Mouse (Mus musculus): ENCODE results near the gene Tm9sf1. TPM values are rescaled to one million over a fixed set of nuclear protein-coding genes. Genes with fewer than 3 reads are reported as not detected.
A peak's percentile ranks its signal among the peaks of the same experiment; 100 is the strongest.

The Tm9sf1 gene
- polyA plus RNA-seq, 1 experiment, result 110 TPM

DNA sequence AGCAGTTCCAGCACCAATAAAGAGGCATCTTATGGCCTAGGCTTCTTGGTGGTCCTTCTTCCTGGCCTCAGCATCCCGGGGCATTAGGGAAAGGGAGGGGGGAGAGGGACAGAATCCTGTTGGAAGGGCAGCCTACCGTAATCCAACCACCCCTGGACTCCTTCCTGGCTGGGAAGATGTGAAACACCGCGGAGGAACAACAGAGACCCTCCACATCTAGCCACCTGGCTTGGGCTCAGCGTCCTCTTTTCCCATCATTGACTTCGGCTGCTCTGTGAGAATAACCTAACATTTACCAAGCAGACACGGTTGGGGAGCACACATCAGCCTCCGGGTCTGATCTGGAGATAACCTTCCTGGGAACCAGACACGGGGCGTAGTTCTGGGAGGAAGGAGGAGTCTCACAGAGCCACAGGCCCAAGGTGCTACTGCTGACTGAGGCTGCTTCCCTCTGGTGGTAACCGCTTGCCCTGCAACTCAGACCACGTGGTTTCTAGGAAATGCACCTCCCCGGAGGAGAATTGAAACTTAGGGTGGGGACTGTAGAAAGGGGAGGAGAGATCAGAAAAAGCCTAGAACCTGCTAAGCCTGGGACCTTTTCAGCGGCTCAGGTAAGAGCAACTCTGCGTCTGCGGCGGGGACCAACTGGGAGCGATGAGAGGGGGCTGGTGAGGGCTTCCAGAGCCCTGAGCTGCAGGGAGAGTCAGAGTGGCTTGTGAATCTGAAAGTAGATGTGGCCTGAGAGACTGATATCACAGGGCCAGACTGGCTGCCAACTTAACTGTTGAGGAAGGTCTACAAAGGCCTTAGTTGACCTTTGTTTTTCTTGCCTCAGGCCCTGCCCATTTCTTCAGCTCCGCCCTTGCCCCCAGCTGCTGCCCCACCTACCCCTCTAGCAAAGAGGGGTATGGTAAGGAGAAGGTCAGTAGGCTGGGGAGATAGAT is 39.7 kb downstream of the Tm9sf1 start:
- 6% methylated on average over 19 of the region's 19 CpGs for WGBS
- TF ChIP-seq CTCF (conservative IDR thresholded peaks at IDR 0.05; ENCODE audit: insufficient read depth, insufficient read length, low read depth, low read length) (peak; percentile 95), POLR2A (IDR thresholded peaks at IDR 0.05; ENCODE audit: low read depth, low read length) (peak; percentile 40)
- Histone ChIP-seq H3K4me1 (ENCODE audit: control insufficient read depth, insufficient read depth, low read length) (peaks cover 6% of the 10 kb centered on the region; the same call in 1 of the 2 replicates), H3K27ac (ENCODE audit: insufficient read depth, low read depth, low read length) (peak overlapping the region; percentile 97), H3K4me3 (ENCODE audit: insufficient read depth, low read depth, low read length) (peak overlapping the region; percentile 68), H3K36me3 (ENCODE audit: control insufficient read depth, insufficient read depth, low read length) (peaks cover 10% of the 10 kb centered on the region), H3K27me3 (replicated peaks; ENCODE audit: control insufficient read depth, insufficient read depth, low read length) (no peaks in the 10 kb centered on the region)
- DNase-seq, result peak; percentile 98

DNA sequence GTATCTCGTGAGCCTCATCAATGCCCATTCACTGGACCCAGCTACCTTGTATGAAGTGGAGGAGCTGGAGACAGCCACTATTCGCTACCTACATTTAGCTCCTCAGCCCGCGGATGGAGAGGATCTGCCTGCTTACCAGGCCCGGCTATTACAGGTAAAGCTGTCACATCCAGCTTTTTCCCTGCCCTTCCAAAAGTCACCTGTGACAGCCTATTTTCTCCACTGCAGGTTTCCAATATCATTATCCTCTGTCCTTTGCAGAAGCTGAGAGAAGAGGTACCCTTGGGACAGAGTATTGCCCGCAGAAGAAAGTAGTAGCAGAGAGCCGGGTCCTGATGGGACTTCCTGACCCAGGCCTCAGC is 40.4 kb downstream of the Tm9sf1 start, which contains the start of gene Irf9:
Gene Irf9, plus strand, starts transcription at position 301 of the 362 bp plus-strand sequence.
- H3K27ac ChIP-seq (ENCODE audit: insufficient read depth, low read depth, low read length), result peak within 1 kb of the TSS; percentile 97
- TF ChIP-seq CTCF (conservative IDR thresholded peaks at IDR 0.05; ENCODE audit: insufficient read depth, insufficient read length, low read depth, low read length), result no peak
- no peak for TF ChIP-seq POLR2A (IDR thresholded peaks at IDR 0.05; ENCODE audit: low read depth, low read length)
- H3K27me3 ChIP-seq (replicated peaks; ENCODE audit: control insufficient read depth, insufficient read depth, low read length), result no peaks in the 10 kb centered on the region
- DNase-seq, result no peak
- WGBS, result 62% methylated on average over 7 of the region's 7 CpGs
- peak within 1 kb of the TSS; percentile 68 for H3K4me3 ChIP-seq (ENCODE audit: insufficient read depth, low read depth, low read length)
- H3K4me1 ChIP-seq (ENCODE audit: control insufficient read depth, insufficient read depth, low read length), result peaks cover 6% of the 10 kb centered on the region; the same call in 1 of the 2 replicates
- peaks cover 4% of the 10 kb centered on the region; the same call in 1 of the 2 replicates for H3K36me3 ChIP-seq (ENCODE audit: control insufficient read depth, insufficient read depth, low read length)

DNA sequence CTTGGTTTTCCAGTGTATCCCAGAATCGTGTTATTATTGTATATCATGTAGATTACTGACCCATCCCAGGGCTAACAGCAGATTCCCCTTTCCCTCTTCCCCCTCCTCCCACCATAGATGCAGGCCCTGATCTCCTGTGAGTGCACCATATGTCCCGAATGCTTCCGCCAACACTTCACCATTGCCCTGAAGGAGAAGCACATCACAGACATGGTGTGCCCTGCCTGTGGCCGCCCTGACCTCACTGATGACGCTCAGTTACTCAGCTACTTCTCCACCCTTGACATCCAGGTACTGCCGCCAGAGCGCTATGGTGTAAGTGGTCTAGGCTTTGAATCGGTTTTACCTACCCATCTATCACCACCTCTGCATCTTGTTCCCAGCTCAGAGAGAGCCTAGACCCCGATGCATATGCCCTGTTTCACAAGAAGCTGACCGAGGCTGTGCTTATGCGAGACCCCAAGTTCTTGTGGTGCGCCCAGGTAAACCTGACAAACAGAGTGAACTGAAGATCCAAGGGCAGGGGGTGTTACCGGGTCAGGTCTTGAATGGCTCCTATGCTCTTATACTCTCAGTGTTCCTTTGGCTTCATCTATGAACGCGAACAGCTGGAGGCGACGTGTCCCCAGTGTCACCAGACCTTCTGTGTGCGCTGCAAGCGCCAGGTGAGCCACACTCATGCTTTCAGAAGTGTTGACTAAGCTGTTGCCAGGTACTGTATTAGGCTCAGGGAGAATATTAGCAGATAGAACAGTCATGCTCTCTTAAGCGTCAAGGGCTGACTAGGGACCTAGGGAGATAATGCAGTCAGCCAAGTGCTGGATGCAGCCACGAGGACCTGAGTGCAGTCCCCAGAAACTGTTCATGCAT is 44.9 kb downstream of the Tm9sf1 start:
- WGBS, result 91% methylated on average over 21 of the region's 21 CpGs
- peaks cover 10% of the 10 kb centered on the region for H3K36me3 ChIP-seq (ENCODE audit: control insufficient read depth, insufficient read depth, low read length)
- DNase-seq, result no peak
- no peak overlapping the region for H3K27ac ChIP-seq (ENCODE audit: insufficient read depth, low read depth, low read length)
- H3K4me1 ChIP-seq (ENCODE audit: control insufficient read depth, insufficient read depth, low read length), result 0 out of 2 replicates have a peak, but pooled peaks cover 3% of the 10 kb centered on the region
- H3K27me3 ChIP-seq (replicated peaks; ENCODE audit: control insufficient read depth, insufficient read depth, low read length), result no peaks in the 10 kb centered on the region
- TF ChIP-seq CTCF (conservative IDR thresholded peaks at IDR 0.05; ENCODE audit: insufficient read depth, insufficient read length, low read depth, low read length), result no peak
- TF ChIP-seq POLR2A (IDR thresholded peaks at IDR 0.05; ENCODE audit: low read depth, low read length), result no peak
- H3K4me3 ChIP-seq (ENCODE audit: insufficient read depth, low read depth, low read length), result no peak overlapping the region

DNA sequence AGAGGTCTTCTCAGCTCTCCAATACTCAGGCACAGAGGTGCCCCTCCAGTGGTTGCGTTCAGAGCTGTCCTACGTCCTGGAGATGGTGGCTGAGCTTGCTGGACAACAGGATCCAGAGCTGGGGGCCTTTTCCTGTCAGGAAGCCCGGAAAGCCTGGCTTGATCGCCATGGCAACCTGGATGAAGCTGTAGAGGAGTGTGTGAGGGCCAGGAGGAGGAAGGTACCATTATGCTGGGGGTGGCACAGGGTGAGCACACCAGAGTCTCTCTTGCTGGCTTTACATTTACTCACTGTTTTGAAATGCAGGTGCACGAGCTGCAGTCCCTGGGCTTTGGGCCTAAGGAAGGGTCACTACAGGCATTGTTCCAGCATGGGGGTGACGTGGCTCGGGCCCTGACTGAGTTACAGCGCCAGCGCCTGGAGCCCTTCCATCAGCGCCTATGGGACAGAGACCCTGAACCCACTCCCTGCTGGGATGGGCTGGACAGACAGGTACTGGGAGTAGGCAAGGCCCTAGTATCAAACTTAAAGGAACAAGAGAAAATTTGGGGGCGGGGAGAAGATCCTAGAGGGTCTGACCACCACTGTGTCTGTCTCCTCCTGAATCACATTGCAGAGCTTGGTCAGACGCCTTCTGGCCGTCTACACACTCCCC is 47.4 kb downstream of the Tm9sf1 start:
- H3K36me3 ChIP-seq (ENCODE audit: control insufficient read depth, insufficient read depth, low read length), result peaks cover 9% of the 10 kb centered on the region
- DNase-seq, result peak; percentile 28
- WGBS, result 84% methylated on average over 13 of the region's 13 CpGs

GRCm38 (mm10) chr14:55592226-55592625 is 51.4 kb downstream of the Tm9sf1 start:
- H3K4me1 ChIP-seq (ENCODE audit: control insufficient read depth, insufficient read depth, low read length), result no peaks in the 10 kb centered on the region
- 1% methylated on average over 16 of the region's 16 CpGs for WGBS
- H3K36me3 ChIP-seq (ENCODE audit: control insufficient read depth, insufficient read depth, low read length), result peaks cover 9% of the 10 kb centered on the region
- H3K27ac ChIP-seq (ENCODE audit: insufficient read depth, low read depth, low read length), result peak overlapping the region; percentile 96
- no peak for DNase-seq
- H3K27me3 ChIP-seq (replicated peaks; ENCODE audit: control insufficient read depth, insufficient read depth, low read length), result no peaks in the 10 kb centered on the region
- no peak for TF ChIP-seq CTCF (conservative IDR thresholded peaks at IDR 0.05; ENCODE audit: insufficient read depth, insufficient read length, low read depth, low read length)
- TF ChIP-seq POLR2A (IDR thresholded peaks at IDR 0.05; ENCODE audit: low read depth, low read length), result no peak
- H3K4me3 ChIP-seq (ENCODE audit: insufficient read depth, low read depth, low read length), result peak overlapping the region; percentile 89

More for the DNA sequence above, 47.4 kb downstream of the Tm9sf1 start:
- no peak for TF ChIP-seq POLR2A (IDR thresholded peaks at IDR 0.05; ENCODE audit: low read depth, low read length)
- no peak for TF ChIP-seq CTCF (conservative IDR thresholded peaks at IDR 0.05; ENCODE audit: insufficient read depth, insufficient read length, low read depth, low read length)
- Histone ChIP-seq H3K27me3 (replicated peaks; ENCODE audit: control insufficient read depth, insufficient read depth, low read length) (no peaks in the 10 kb centered on the region), H3K4me3 (ENCODE audit: insufficient read depth, low read depth, low read length) (no peak overlapping the region), H3K4me1 (ENCODE audit: control insufficient read depth, insufficient read depth, low read length) (no peaks in the 10 kb centered on the region), H3K27ac (ENCODE audit: insufficient read depth, low read depth, low read length) (no peak overlapping the region)

- DNase-seq, result peak; percentile 99
- TF ChIP-seq CTCF (conservative IDR thresholded peaks at IDR 0.05; ENCODE audit: insufficient read depth, insufficient read length, low read depth, low read length) (no peak), POLR2A (IDR thresholded peaks at IDR 0.05; ENCODE audit: low read depth, low read length) (peak; percentile 18)
- H3K4me3 ChIP-seq (ENCODE audit: insufficient read depth, low read depth, low read length), result peak within 1 kb of the TSS; percentile 89
- H3K27me3 ChIP-seq (replicated peaks; ENCODE audit: control insufficient read depth, insufficient read depth, low read length), result no peaks in the 10 kb centered on the region
- H3K27ac ChIP-seq (ENCODE audit: insufficient read depth, low read depth, low read length), result peak within 1 kb of the TSS; percentile 99
- no peaks in the 10 kb centered on the region for H3K4me1 ChIP-seq (ENCODE audit: control insufficient read depth, insufficient read depth, low read length)
- H3K36me3 ChIP-seq (ENCODE audit: control insufficient read depth, insufficient read depth, low read length), result peaks cover 9% of the 10 kb centered on the region
- WGBS, result under 1% methylated on average over 33 of the region's 33 CpGs
Observed at GRCm38 (mm10) chr14:55591331-55591891, 52.2 kb downstream of the Tm9sf1 start, which contains the start of gene Rnf31. Gene Rnf31, plus strand, starts transcription at chr14:55591708.

Data from kidney, adult 2 months (tissue).